Mouse (Mus musculus) forebrain, embryonic 12.5 days (tissue): ENCODE measurements around the gene Fign. TPM values are rescaled to one million over a fixed set of nuclear protein-coding genes. Genes with fewer than 3 reads are reported as not detected.

Experiments used
- ATAC-seq: fragments of 200-750 bp; cut with Nextera tagmentation; 2 replicates; pipeline ENCODE4 v1.8.0; 2017; ENCODE audit warnings: moderate TSS enrichment; ENCODE audit not compliant: low FRiP score
- H3K27ac ChIP-seq: fragments of 300-500 bp; sonication (generic); 2 replicates; pipeline ENCODE4 v1.5.1; 2016; ENCODE audit warnings: mild to moderate bottlenecking
- H3K27me3 ChIP-seq: fragments of 300-500 bp; sonication (generic); 2 replicates; pipeline ENCODE4 v1.6.1; 2016; ENCODE audit warnings: mild to moderate bottlenecking
- H3K36me3 ChIP-seq: fragments of 300-500 bp; sonication (generic); replicated peaks from 2 replicates; pipeline ENCODE4 v1.6.1; 2016; ENCODE audit warnings: mild to moderate bottlenecking
- H3K4me1 ChIP-seq: fragments of 300-500 bp; sonication (generic); 2 replicates; pipeline ENCODE4 v1.6.1; 2016
- H3K4me2 ChIP-seq: fragments of 300-500 bp; sonication (generic); 2 replicates; pipeline ENCODE4 v1.6.1; 2016; ENCODE audit warnings: mild to moderate bottlenecking, moderate library complexity
- H3K4me3 ChIP-seq: fragments of 300-500 bp; sonication (generic); replicated peaks from 2 replicates; pipeline ENCODE4 v1.5.1; 2016; ENCODE audit warnings: mild to moderate bottlenecking
- H3K9ac ChIP-seq: fragments of 300-500 bp; sonication (generic); 2 replicates; pipeline ENCODE4 v1.6.1; 2016; ENCODE audit warnings: mild to moderate bottlenecking
- H3K9me3 ChIP-seq: fragments of 300-500 bp; sonication (generic); 2 replicates; pipeline ENCODE4 v1.6.1; 2016
- WGBS: fragments of 180-500 bp; shearing (Covaris S2); methylation state at CpG from one replicate; pipeline ENCODE4 v1.1.7; 2016; 5-methylcytosine and 5-hydroxymethylcytosine counted together
- polyA plus RNA-seq: library from polyadenylated mRNA; unstranded; fragments of >200 nt; fragmentation: Nextera tagmentation; extraction: Ambion mirVana; gene quantifications from 2 replicates; pipeline ENCODE4 v1.2.1, GENCODE M21; 2016

Gene Fign
- polyA plus RNA-seq, 1 experiment from 2014 or later: 13.7 TPM

GRCm38 (mm10) chr2:64035393-64035792, 62.4 kb downstream of the Fign start:
- H3K4me2 ChIP-seq: no peak overlapping the region
- H3K9me3 ChIP-seq: no peaks in the 10 kb centered on the region
- no peaks in the 10 kb centered on the region for H3K27me3 ChIP-seq
- H3K36me3 ChIP-seq: no peaks in the 10 kb centered on the region
- no peak overlapping the region for H3K9ac ChIP-seq
- ATAC-seq: no peak
- 62% methylated on average over 3 of the region's 3 CpGs for WGBS
- H3K27ac ChIP-seq: no peak overlapping the region
- no peaks in the 10 kb centered on the region for H3K4me1 ChIP-seq
- H3K4me3 ChIP-seq: no peak overlapping the region

GRCm38 (mm10) chr2:64033871-64034270, 64.0 kb downstream of the Fign start:
- no peaks in the 10 kb centered on the region for H3K4me1 ChIP-seq
- no peak overlapping the region for H3K9ac ChIP-seq

GRCm38 (mm10) chr2:64025961-64026360, 71.9 kb downstream of the Fign start:
- H3K4me2 ChIP-seq: no peak overlapping the region
- H3K27ac ChIP-seq: no peak overlapping the region
- H3K36me3 ChIP-seq: no peaks in the 10 kb centered on the region
- no peaks in the 10 kb centered on the region for H3K27me3 ChIP-seq
- no peaks in the 10 kb centered on the region for H3K4me1 ChIP-seq
- H3K9me3 ChIP-seq: no peaks in the 10 kb centered on the region
- no peak for ATAC-seq
- no peak overlapping the region for H3K9ac ChIP-seq
- no peak overlapping the region for H3K4me3 ChIP-seq
- 80% methylated on average over 4 of the region's 4 CpGs for WGBS

More at GRCm38 (mm10) chr2:64033871-64034270, 64.0 kb downstream of the Fign start:
- no peak overlapping the region for H3K4me2 ChIP-seq
- no peaks in the 10 kb centered on the region for H3K36me3 ChIP-seq
- H3K27ac ChIP-seq: no peak overlapping the region
- H3K9me3 ChIP-seq: no peaks in the 10 kb centered on the region
- WGBS: 91% methylated on average over 3 of the region's 3 CpGs
- H3K4me3 ChIP-seq: no peak overlapping the region
- ATAC-seq: no peak
- H3K27me3 ChIP-seq: no peaks in the 10 kb centered on the region

GRCm38 (mm10) chr2:63994304-63995023, 103.4 kb downstream of the Fign start:
- Histone ChIP-seq H3K4me2 (no peak overlapping the region), H3K9ac (no peak overlapping the region), H3K4me1 (no peaks in the 10 kb centered on the region), H3K27ac (no peak overlapping the region), H3K9me3 (no peaks in the 10 kb centered on the region), H3K4me3 (no peak overlapping the region), H3K27me3 (no peaks in the 10 kb centered on the region), H3K36me3 (no peaks in the 10 kb centered on the region)
- no peak; the same call in 1 of the 2 replicates for ATAC-seq
- WGBS: 60% methylated on average over 7 of the region's 7 CpGs

- Histone ChIP-seq H3K4me2 (no peak overlapping the region), H3K27me3 (peaks cover 21% of the 10 kb centered on the region), H3K36me3 (peaks cover 2% of the 10 kb centered on the region), H3K27ac (no peak overlapping the region), H3K9ac (no peak overlapping the region), H3K4me3 (no peak overlapping the region), H3K9me3 (no peaks in the 10 kb centered on the region), H3K4me1 (peaks cover 20% of the 10 kb centered on the region)
- ATAC-seq: no peak
- 97% methylated on average over 2 of the region's 2 CpGs for WGBS
Measured at GRCm38 (mm10) chr2:63985426-63985825, 112.4 kb downstream of the Fign start.

GRCm38 (mm10) chr2:63982351-63982751, 115.5 kb downstream of the Fign start:
- H3K27ac ChIP-seq: no peak overlapping the region
- peaks cover 20% of the 10 kb centered on the region for H3K4me1 ChIP-seq
- 7% methylated on average over 4 of the region's 4 CpGs for WGBS
- no peak overlapping the region for H3K9ac ChIP-seq
- ATAC-seq: peak; percentile 59; the same call in 1 of the 2 replicates
- peaks cover 47% of the 10 kb centered on the region for H3K27me3 ChIP-seq
- H3K4me2 ChIP-seq: no peak overlapping the region
- H3K4me3 ChIP-seq: no peak overlapping the region
- H3K9me3 ChIP-seq: no peaks in the 10 kb centered on the region
- peaks cover 20% of the 10 kb centered on the region for H3K36me3 ChIP-seq

- Histone ChIP-seq H3K4me1 (peaks cover 23% of the 10 kb centered on the region), H3K9ac (no peak overlapping the region), H3K9me3 (no peaks in the 10 kb centered on the region), H3K27ac (no peak overlapping the region), H3K36me3 (peaks cover 20% of the 10 kb centered on the region), H3K4me2 (no peak overlapping the region), H3K27me3 (peaks cover 53% of the 10 kb centered on the region), H3K4me3 (no peak overlapping the region)
- 47% methylated on average over 7 of the region's 7 CpGs for WGBS
- ATAC-seq: no peak
Measured at GRCm38 (mm10) chr2:63981449-63981848, 116.4 kb downstream of the Fign start.

- H3K9me3 ChIP-seq: no peaks in the 10 kb centered on the region
- H3K27me3 ChIP-seq: peaks cover 12% of the 10 kb centered on the region
- 47% methylated on average over 4 of the region's 4 CpGs for WGBS
- ATAC-seq: no peak
- H3K4me1 ChIP-seq: peaks cover 33% of the 10 kb centered on the region
- H3K9ac ChIP-seq: no peak overlapping the region
- H3K4me3 ChIP-seq: no peak overlapping the region
- no peak overlapping the region for H3K4me2 ChIP-seq
- no peak overlapping the region for H3K27ac ChIP-seq
- H3K36me3 ChIP-seq: no peaks in the 10 kb centered on the region
Measured at GRCm38 (mm10) chr2:63969633-63970032, 128.2 kb downstream of the Fign start.

GRCm38 (mm10) chr2:63931041-63931440, 166.8 kb downstream of the Fign start:
- peaks cover 13% of the 10 kb centered on the region for H3K4me1 ChIP-seq
- H3K9ac ChIP-seq: no peak overlapping the region
- H3K4me3 ChIP-seq: no peak overlapping the region
- no peaks in the 10 kb centered on the region for H3K9me3 ChIP-seq
- 89% methylated on average over 2 of the region's 2 CpGs for WGBS
- no peak overlapping the region for H3K4me2 ChIP-seq
- no peak for ATAC-seq
- H3K27ac ChIP-seq: no peak overlapping the region
- H3K27me3 ChIP-seq: 0 out of 2 replicates have a peak, but pooled peaks cover 6% of the 10 kb centered on the region
- H3K36me3 ChIP-seq: no peaks in the 10 kb centered on the region

- no peak overlapping the region for H3K4me2 ChIP-seq
- H3K27ac ChIP-seq: no peak overlapping the region
- 0 out of 2 replicates have a peak, but pooled peaks cover 6% of the 10 kb centered on the region for H3K27me3 ChIP-seq
- 4% methylated on average over 4 of the region's 4 CpGs for WGBS
- no peak overlapping the region for H3K9ac ChIP-seq
- no peaks in the 10 kb centered on the region for H3K9me3 ChIP-seq
- ATAC-seq: no peak
- H3K4me3 ChIP-seq: no peak overlapping the region
- no peaks in the 10 kb centered on the region for H3K36me3 ChIP-seq
- H3K4me1 ChIP-seq: peaks cover 13% of the 10 kb centered on the region
Measured at GRCm38 (mm10) chr2:63926481-63927097, 171.2 kb downstream of the Fign start.

GRCm38 (mm10) chr2:63925721-63926235, 172.1 kb downstream of the Fign start:
- Histone ChIP-seq H3K4me2 (no peak overlapping the region), H3K27ac (no peak overlapping the region), H3K4me3 (no peak overlapping the region), H3K36me3 (no peaks in the 10 kb centered on the region), H3K27me3 (0 out of 2 replicates have a peak, but pooled peaks cover 6% of the 10 kb centered on the region), H3K9ac (no peak overlapping the region), H3K9me3 (no peaks in the 10 kb centered on the region), H3K4me1 (peaks cover 16% of the 10 kb centered on the region)
- 73% methylated on average over 4 of the region's 4 CpGs for WGBS
- no peak for ATAC-seq
